Mouse (Mus musculus): ENCODE data around the gene Lrrn4cl.

DNA sequence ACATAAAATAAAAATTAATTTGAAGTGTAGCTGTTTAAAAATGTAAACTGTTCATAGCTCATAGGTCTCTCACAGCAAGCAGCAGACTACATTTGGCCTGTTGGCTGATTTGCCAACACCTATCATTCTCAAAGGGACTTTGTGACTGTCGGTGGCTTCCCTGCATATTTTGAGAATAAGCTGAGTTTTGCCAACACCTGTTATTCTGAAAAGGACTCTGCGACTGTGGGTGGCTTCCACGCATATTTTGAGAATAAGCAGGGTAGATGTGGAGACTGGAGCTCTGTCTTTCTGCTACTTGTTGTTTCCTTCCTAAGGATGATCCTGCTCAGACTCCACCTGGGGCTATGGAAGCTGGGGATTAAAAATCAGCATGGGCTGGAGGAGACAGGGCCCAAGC is 2.5 kb downstream of the Lrrn4cl start:
- TF ChIP-seq CTCF (IDR thresholded peaks at IDR 0.05; ENCODE audit: low read depth), result no peak
- TF ChIP-seq EP300 (IDR thresholded peaks at IDR 0.05; ENCODE audit: low read depth), result no peak
